Mouse (Mus musculus) myocyte (in vitro differentiated cells): ENCODE results near the gene Rdh5.

Experiments
- E2F4 ChIP-seq: IDR thresholded peaks from one replicate; pipeline ENCODE4 v1.6.1; 2011; ENCODE audit warnings: mild to moderate bottlenecking, control low read depth, moderate library complexity; ENCODE audit not compliant: insufficient read depth
- POLR2A ChIP-seq: IDR thresholded peaks from one replicate; pipeline ENCODE4 v1.6.1; 2011; ENCODE audit warnings: low read depth, mild to moderate bottlenecking, control low read depth, moderate library complexity; ENCODE audit not compliant: insufficient read length
- POLR2AphosphoS2 ChIP-seq: IDR thresholded peaks from one replicate; pipeline ENCODE4 v1.6.1; 2011; ENCODE audit warnings: low read depth, control low read depth; ENCODE audit not compliant: insufficient read length
- SRF ChIP-seq: IDR thresholded peaks from one replicate; pipeline ENCODE4 v1.6.1; 2011; ENCODE audit warnings: low read depth; ENCODE audit not compliant: control insufficient read depth, insufficient read length

DNA sequence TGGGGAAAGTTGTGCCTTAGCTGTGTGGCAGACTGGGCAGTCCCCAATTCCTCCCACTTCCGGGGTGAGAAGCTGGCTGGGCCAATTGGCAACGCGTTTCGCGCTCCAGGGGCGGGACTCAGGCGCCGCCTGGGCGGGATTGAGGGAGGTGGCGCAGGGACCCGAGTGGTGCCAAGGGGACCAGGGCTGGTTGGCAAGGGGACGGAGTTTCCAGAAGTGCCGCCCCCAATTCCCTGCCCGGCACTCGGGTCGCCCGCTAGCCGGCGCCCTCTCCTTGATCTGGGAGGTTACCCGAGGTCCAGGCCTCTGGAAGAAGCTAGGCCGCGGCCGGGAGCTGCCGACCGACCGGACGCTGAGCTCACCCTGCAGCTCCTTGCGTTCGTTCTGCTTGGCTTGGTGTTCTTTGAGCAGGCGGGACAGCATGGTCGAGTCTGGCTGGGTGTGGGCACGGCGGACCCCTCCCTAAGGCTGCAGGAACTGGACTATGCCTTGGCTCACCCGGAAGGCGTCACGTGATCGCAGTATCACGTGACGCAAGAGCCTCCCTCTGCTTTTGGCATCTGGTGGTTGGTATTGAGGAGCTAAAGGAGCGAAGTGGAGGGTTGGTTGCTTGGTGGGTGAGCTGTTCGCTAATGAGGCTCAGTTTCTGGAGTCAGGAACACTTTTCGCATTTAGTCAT lies 464 bp upstream of the Rdh5 start:
- peak; percentile 33 for TF ChIP-seq SRF
- TF ChIP-seq POLR2A, result peak; percentile 88
- peak; percentile 96 for TF ChIP-seq POLR2AphosphoS2
- no peak for TF ChIP-seq E2F4
